Mouse (Mus musculus): ENCODE results near the gene Atg4c.

DNA sequence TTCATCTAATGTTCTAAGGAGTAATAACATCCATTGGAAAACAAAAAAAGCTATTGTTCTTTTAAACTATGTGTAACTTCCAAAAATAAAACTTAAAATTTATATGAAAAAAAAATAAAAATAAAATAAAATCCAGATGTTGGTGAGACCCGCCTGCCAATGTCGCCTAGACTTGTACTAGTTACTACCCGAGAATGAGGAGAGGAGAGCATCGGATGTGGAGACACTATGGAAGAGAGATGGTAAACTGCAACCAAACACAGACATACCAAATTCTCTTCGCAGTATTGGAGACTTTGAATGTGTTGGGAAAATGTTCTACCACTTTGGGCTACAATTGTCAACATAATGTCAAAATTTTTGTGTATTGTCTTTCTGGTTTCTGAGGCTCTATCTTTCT lies 32.8 kb upstream of the Atg4c start:
- TF ChIP-seq GATA1 (IDR thresholded peaks at IDR 0.05; ENCODE audit: low read length), result no peak
- no peak for TF ChIP-seq TAL1 (IDR thresholded peaks at IDR 0.05; ENCODE audit: low read length)
